Mouse (Mus musculus) limb, embryonic 14.5 days (tissue): ENCODE results near the gene Cdc14a. TPM values are rescaled to one million over a fixed set of nuclear protein-coding genes. Genes with fewer than 3 reads are reported as not detected.

ENCODE experiments used
- ATAC-seq: fragments of 200-750 bp; cut with Nextera tagmentation; 2 replicates; pipeline ENCODE4 v1.8.0; 2017; ENCODE audit warnings: low read depth, moderate number of reproducible peaks, moderate TSS enrichment; ENCODE audit not compliant: low FRiP score
- DNase-seq: peaks from one replicate; pipeline ENCODE4 v3.0.0-alpha.2; 2015; ENCODE audit warnings: low spot score
- H3K27ac ChIP-seq: fragments of 300-500 bp; sonication (generic); replicated peaks from 2 replicates; pipeline ENCODE4 v1.5.1; 2014; ENCODE audit warnings: low read depth, mild to moderate bottlenecking, low read length, moderate library complexity, mixed read lengths
- H3K27me3 ChIP-seq: fragments of 300-500 bp; sonication (generic); 2 replicates; pipeline ENCODE4 v1.6.1; 2014; ENCODE audit warnings: low read length, mixed read lengths; ENCODE audit not compliant: control insufficient read depth, insufficient read depth
- H3K36me3 ChIP-seq: fragments of 300-500 bp; sonication (generic); 2 replicates; pipeline ENCODE4 v1.6.1; 2014; ENCODE audit warnings: mild to moderate bottlenecking, low read length, moderate library complexity, mixed read lengths; ENCODE audit not compliant: control insufficient read depth, insufficient read depth
- H3K4me1 ChIP-seq: fragments of 300-500 bp; sonication (generic); 2 replicates; pipeline ENCODE4 v1.6.1; 2014; ENCODE audit warnings: antibody characterized with exemption, low read length, mixed read lengths; ENCODE audit not compliant: control insufficient read depth, insufficient read depth
- H3K4me2 ChIP-seq: fragments of 300-500 bp; sonication (generic); replicated peaks from 2 replicates; pipeline ENCODE4 v1.6.1; 2014; ENCODE audit warnings: low read depth, mild to moderate bottlenecking, low read length, moderate library complexity; ENCODE audit not compliant: severe bottlenecking
- H3K4me3 ChIP-seq: fragments of 300-500 bp; sonication (generic); replicated peaks from 2 replicates; pipeline ENCODE4 v1.5.1; 2014; ENCODE audit warnings: low read length
- H3K9ac ChIP-seq: fragments of 300-500 bp; sonication (generic); 2 replicates; pipeline ENCODE4 v1.6.1; 2014; ENCODE audit warnings: mild to moderate bottlenecking, low read depth, low read length, moderate library complexity; ENCODE audit not compliant: severe bottlenecking
- H3K9me3 ChIP-seq: fragments of 300-500 bp; sonication (generic); 2 replicates; pipeline ENCODE4 v1.6.1; 2016; ENCODE audit warnings: low read length; ENCODE audit not compliant: control insufficient read depth
- POLR2A ChIP-seq: fragments of 200-500 bp; IDR thresholded peaks from 2 replicates; pipeline ENCODE4 v1.8.0; 2012; ENCODE audit warnings: inconsistent platforms, mild to moderate bottlenecking, moderate library complexity, borderline replicate concordance; ENCODE audit not compliant: insufficient read depth, insufficient read length; ENCODE audit errors: extremely low read depth
- WGBS: fragments of 180-500 bp; shearing (Covaris S2); extraction: QIAGEN DNeasy Blood & Tissue Kit; methylation state at CpG from one replicate; pipeline ENCODE4 v1.1.7; 2014; 5-methylcytosine and 5-hydroxymethylcytosine counted together
- polyA plus RNA-seq, 2 experiments: library from polyadenylated mRNA; depleted of rRNA in 1 of 2; stranded (reverse) in 1 of 2; unstranded in 1 of 2; fragments of >200 nt; fragmentation: Nextera tagmentation in 1 of 2; extraction: Ambion mirVana in 1 of 2; gene quantifications; 2 replicates each; pipeline versions ENCODE4 v1.2.1 to v1.2.3; 2012 to 2014

Gene Cdc14a
- polyA plus RNA-seq, 2 experiments = 8.4 TPM

DNA sequence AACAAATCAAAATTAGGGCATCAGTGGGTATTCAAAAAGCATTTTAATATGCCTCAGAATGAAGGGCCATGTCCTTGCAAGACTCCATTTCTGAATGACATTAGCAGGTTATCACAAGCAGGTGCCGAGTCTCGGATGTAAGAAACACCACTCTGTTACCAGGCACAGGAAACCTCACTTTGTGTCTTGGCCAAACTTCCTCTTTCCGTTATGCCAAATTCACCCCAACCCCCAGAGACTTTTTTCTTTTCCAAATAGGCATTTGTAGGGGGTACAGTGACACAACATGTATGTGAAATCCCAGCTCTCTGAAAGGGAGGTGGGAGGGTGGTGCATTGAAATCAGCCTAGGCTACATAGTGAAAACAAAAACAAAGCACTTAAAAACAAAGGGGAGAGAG, 12.3 kb upstream of the Cdc14a start:
- 77% methylated on average over 3 of the region's 3 CpGs for WGBS
- no peak overlapping the region for H3K4me3 ChIP-seq

DNA sequence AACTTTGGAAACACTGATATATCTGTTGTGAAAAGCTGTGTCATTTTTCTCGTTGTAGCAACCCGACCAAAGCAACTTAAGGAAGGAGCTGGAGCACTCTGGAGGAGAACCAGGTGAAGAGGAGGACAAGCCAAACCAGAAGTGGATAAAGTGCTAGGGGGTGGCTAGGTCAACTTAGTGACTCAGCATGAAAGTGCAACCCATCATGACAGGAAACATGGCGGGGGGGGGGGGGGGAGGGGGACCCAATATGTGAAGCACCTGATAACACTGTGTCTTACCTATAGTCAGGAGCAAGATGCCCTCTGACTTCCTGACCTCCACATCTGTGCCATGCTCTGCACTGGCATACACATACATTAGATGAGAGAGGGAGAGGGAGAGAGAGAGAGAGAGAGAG, 10.9 kb upstream of the Cdc14a start:
- H3K4me3 ChIP-seq = no peak overlapping the region
- H3K4me2 ChIP-seq = no peak overlapping the region
- no peaks in the 10 kb centered on the region for H3K4me1 ChIP-seq
- DNase-seq (no peak), ATAC-seq (no peak)
- no peaks in the 10 kb centered on the region for H3K36me3 ChIP-seq
- TF ChIP-seq POLR2A = no peak
- no peak overlapping the region for H3K27ac ChIP-seq
- H3K9me3 ChIP-seq = no peaks in the 10 kb centered on the region
- H3K27me3 ChIP-seq = no peaks in the 10 kb centered on the region
- no peak overlapping the region for H3K9ac ChIP-seq
- WGBS = 77% methylated on average over 3 of the region's 3 CpGs

More for the DNA sequence above, 12.3 kb upstream of the Cdc14a start:
- no peak overlapping the region for H3K4me2 ChIP-seq
- no peaks in the 10 kb centered on the region for H3K9me3 ChIP-seq
- H3K4me1 ChIP-seq = no peaks in the 10 kb centered on the region
- H3K27me3 ChIP-seq = no peaks in the 10 kb centered on the region
- H3K27ac ChIP-seq = no peak overlapping the region
- H3K36me3 ChIP-seq = no peaks in the 10 kb centered on the region
- no peak overlapping the region for H3K9ac ChIP-seq
- ATAC-seq (no peak), DNase-seq (no peak)
- TF ChIP-seq POLR2A = no peak

GRCm38 (mm10) chr3:116425901-116426300, 2.1 kb upstream of the Cdc14a start:
- H3K27me3 ChIP-seq = no peaks in the 10 kb centered on the region
- H3K27ac ChIP-seq = no peak overlapping the region
- TF ChIP-seq POLR2A = no peak
- H3K4me3 ChIP-seq = no peak overlapping the region
- ATAC-seq (no peak), DNase-seq (no peak)
- no peak overlapping the region for H3K9ac ChIP-seq
- H3K36me3 ChIP-seq = no peaks in the 10 kb centered on the region
- H3K9me3 ChIP-seq = no peaks in the 10 kb centered on the region
- H3K4me1 ChIP-seq = peaks cover 16% of the 10 kb centered on the region
- H3K4me2 ChIP-seq = no peak overlapping the region
- WGBS = 86% methylated on average over 6 of the region's 6 CpGs

DNA sequence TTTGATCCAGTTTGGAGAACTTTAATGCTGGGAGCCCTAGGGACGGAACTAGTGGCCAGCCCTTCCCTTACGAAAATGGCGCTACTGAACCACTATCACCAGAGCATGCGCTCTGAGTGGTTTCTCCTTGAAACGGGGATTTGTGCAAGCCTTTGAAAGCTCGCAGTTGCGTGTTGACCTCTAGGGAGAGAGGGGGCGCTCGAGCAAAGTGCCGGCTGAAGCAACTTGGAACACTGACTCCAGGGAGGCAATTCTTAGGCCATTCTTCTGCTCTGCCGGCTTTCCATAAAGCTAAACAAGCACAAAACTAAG, 1.1 kb upstream of the Cdc14a start:
- Histone ChIP-seq H3K27ac (peak overlapping the region; percentile 79), H3K4me2 (peak overlapping the region; percentile 69), H3K36me3 (peaks cover 1% of the 10 kb centered on the region; the same call in 1 of the 2 replicates), H3K27me3 (no peaks in the 10 kb centered on the region), H3K9ac (peak overlapping the region; percentile 84), H3K9me3 (no peaks in the 10 kb centered on the region), H3K4me3 (peak overlapping the region; percentile 95), H3K4me1 (peaks cover 16% of the 10 kb centered on the region)
- DNase-seq (peak; percentile 94), ATAC-seq (peak; percentile 76)
- WGBS = 4% methylated on average over 11 of the region's 11 CpGs
- TF ChIP-seq POLR2A = peak; percentile 96; the same call in 1 of the 2 replicates

GRCm38 (mm10) chr3:116424160-116424972, 534 bp upstream of the Cdc14a start:
- under 1% methylated on average over 32 of the region's 32 CpGs for WGBS
- Histone ChIP-seq H3K9ac (peak overlapping the region; percentile 84), H3K36me3 (peaks cover 4% of the 10 kb centered on the region; the same call in 1 of the 2 replicates), H3K27ac (peak overlapping the region; percentile 79), H3K9me3 (no peaks in the 10 kb centered on the region), H3K4me3 (peak overlapping the region; percentile 95), H3K27me3 (no peaks in the 10 kb centered on the region), H3K4me2 (peak overlapping the region; percentile 69), H3K4me1 (peaks cover 16% of the 10 kb centered on the region)
- TF ChIP-seq POLR2A = peak; percentile 8; the same call in 1 of the 2 replicates
- ATAC-seq (no peak), DNase-seq (no peak)
